Mouse (Mus musculus) heart, adult 2 months (tissue): ENCODE data around the gene Rasip1.

Experiments used
- CTCF ChIP-seq: fragments of 200-600 bp; IDR thresholded peaks from 2 replicates; pipeline ENCODE4 v1.8.1; 2022; ENCODE audit warnings: antibody characterized with exemption, mild to moderate bottlenecking, moderate library complexity
- EP300 ChIP-seq: fragments of 200-500 bp; IDR thresholded peaks from 2 replicates; pipeline ENCODE4 v1.6.1; 2011; ENCODE audit warnings: low read depth, low read length, control low read depth; ENCODE audit not compliant: insufficient read depth
- POLR2A ChIP-seq: fragments of 200-500 bp; IDR thresholded peaks from 2 replicates; pipeline ENCODE4 v1.6.1; 2011; ENCODE audit warnings: mild to moderate bottlenecking, low read depth, low read length, control low read depth; ENCODE audit not compliant: insufficient read depth

GRCm38 (mm10) chr7:45678513-45678912 lies 51.2 kb downstream of the Rasip1 start:
- TF ChIP-seq CTCF: no peak
- TF ChIP-seq POLR2A: no peak
- no peak for TF ChIP-seq EP300
